Mouse (Mus musculus) adrenal gland, adult 18-20 months (tissue): Measurements from ENCODE around the gene Polr2i. TPM values are rescaled to one million over a fixed set of nuclear protein-coding genes. Genes with fewer than 3 reads are reported as not detected.

Experiments used
- DNase-seq, 2 experiments: peaks; one replicate each; pipeline ENCODE4 v3.0.0; 2021 to 2022; ENCODE audit warnings: low spot score in 2 of 2
- total RNA-seq, 2 experiments: library from RNA; stranded (reverse); gene quantifications; 1 replicate in 1 of 2; 2 replicates in 1 of 2; pipeline ENCODE4 v1.2.3; 2021

Gene Polr2i
- total RNA-seq, 2 experiments from 2014 or later, result 51.1 to 64.1 TPM

DNA sequence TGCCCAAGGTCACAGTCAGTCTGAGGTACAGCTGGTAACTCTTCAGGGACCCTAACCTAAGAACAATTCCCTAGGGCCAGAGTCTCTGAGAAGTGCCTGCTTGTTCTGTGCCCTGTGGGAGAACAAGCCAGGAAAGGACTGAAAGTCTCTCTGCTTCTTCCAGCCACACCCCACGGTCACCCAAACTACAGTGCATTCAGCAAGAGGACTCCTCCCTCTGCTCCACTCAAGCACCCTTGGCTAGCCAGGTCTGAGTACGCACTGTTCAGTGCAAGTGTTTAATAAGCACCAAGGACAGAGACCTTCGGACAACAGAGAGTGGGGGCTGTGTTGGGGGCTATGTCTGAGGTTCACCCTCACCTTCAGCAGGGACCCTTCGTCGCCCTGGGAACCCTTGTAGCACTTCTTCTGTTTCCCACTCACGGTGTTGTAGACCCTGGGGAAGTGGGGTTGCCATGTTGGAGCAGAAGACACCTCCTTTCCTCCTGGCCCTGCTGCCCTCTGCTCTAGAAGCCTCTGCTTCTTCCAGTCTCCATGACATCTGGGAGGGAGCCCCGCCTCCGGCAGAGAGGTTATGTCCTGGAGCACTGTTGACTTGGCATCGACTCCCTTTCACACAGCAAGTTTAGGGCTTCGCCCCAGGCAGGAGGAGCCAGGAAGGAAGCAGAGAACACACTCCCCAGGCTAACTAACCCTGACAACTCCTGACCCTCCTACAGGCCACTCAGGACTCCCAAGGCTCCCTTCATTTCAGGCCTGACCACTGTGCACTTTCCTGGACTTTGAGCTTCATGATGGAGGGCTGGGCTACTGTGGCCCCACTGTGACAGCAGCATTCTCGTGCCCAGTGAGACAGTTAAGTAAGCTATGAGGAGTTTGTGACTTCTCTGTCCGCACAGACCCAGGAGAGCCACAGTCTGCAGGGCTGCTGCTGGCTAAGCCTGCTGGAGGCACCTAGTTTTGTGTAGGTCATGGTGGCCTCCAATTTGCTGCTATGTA is 20.5 kb downstream of the Polr2i start:
- DNase-seq, result peak in 1 of 2 experiments; percentile 29

- DNase-seq, result no peak
These were observed 33.3 kb downstream of the Polr2i start for GRCm38 (mm10) chr7:30265041-30265440.

- DNase-seq, result no peak
These were observed 33.8 kb downstream of the Polr2i start for GRCm38 (mm10) chr7:30265531-30265930.

- no peak for DNase-seq
These were observed 34.2 kb downstream of the Polr2i start for GRCm38 (mm10) chr7:30265935-30266334.

- no peak for DNase-seq
These were observed 35.0 kb downstream of the Polr2i start for GRCm38 (mm10) chr7:30266780-30267179.

GRCm38 (mm10) chr7:30269641-30270040 is 37.9 kb downstream of the Polr2i start:
- DNase-seq, result no peak

GRCm38 (mm10) chr7:30274383-30274782 is 42.6 kb downstream of the Polr2i start:
- DNase-seq, result no peak

GRCm38 (mm10) chr7:30278911-30279310 is 47.2 kb downstream of the Polr2i start:
- no peak for DNase-seq

- no peak for DNase-seq
These were observed 47.8 kb downstream of the Polr2i start for GRCm38 (mm10) chr7:30279536-30279935.

DNA sequence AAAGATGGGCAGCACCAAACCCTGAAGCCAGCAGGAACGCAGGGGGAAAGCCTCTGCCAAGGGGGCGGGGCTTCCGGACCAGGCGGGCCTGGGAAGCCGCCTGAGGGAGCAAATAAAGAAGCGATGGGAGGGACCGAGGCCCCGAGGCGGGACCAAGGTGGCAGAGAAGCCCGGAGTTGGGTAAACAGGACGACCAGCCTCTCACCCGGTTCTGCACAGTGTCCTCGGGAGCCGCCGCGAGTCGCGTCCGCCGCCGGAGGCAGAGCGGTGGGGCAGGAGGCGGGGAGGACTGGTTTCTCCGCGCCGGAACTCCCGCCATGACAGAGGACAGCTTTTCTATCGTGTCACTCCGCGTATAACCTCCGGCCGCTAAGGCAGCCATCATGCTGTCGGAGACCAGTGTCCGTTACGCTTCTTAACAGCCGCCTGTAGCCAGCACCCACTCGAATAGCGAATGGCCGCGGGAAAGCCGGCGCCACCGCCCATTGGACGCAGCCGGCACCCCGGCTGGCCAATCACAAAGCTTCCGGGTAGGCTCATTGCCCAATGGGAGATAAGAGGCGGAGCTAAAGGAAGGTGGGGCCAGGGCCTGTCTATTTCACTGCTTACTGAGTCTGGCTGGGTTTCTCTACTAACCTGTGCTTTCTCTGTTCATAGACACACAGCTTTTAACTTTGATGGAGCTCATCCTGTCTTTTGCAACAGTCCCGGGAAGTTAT is 48.4 kb downstream of the Polr2i start, which contains the start of the genes Thap8 and Wdr62:
Thap8 (plus strand) TSS at position 144 of the 719 bp plus-strand sequence.
Wdr62 (minus strand) TSS at position 469 of the 719 bp plus-strand sequence.
- DNase-seq, result peak; percentile 83 to 88

- peak; percentile 71 to 72 for DNase-seq
These were observed 49.0 kb downstream of the Polr2i start for GRCm38 (mm10) chr7:30280670-30281138.

DNA sequence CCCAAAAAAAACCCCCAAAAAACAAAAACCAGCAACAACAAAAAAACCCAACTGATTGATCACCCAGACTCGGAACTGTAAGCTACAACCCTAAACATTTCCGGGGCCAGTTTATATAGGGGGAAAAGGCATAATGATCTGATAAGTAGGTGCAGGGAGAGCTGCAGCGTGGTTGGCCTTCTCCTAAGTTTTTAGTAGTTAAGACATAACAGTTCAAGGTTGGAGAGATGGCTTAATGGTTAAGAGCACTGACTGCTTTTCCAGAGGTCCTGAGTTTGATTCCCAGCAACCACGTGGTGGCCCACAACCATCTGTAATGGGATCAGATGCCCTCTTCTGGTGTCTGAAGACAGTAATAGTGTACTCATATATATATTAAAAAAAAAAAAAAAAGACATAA is 49.8 kb downstream of the Polr2i start:
- no peak for DNase-seq

DNA sequence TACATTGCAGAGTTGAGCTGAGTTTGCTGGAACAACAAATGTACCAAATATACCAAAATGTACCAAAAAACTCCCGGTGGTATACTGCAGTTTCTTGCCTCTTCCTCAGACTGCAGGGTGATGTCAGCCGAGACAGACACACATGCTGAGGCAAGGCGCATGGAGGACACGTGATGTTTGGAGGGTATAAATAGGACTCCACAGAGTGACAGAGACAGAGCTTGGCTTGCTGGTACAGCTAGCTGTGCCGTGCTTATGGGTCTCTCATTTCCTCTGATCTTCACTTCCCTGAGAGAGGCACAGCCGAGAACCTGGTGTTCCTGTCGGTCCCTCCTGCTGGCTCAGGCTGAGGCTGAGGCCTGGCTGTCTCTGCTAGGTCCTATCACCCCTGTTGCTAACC is 51.0 kb downstream of the Polr2i start:
- no peak for DNase-seq

Other genes with a start within 250 kb of the Polr2i start
- gene Zfp568, start 248.0 kb upstream of the Polr2i start, total RNA-seq, result 10 to 100 TPM in 1 of 2 experiments, 1 to 10 TPM in 1; 8.9 to 10.6 TPM
- gene Zfp14, start 180.6 kb upstream of the Polr2i start, total RNA-seq, result 1 to 10 TPM; 3.0 TPM
- gene Zfp82, start 159.0 kb upstream of the Polr2i start, total RNA-seq, result 1 to 10 TPM; 2.0 to 2.3 TPM
- not detected for gene Gm26920, start 141.5 kb upstream of the Polr2i start, total RNA-seq
- gene Zfp566, start 141.4 kb upstream of the Polr2i start, total RNA-seq, result 1 to 10 TPM; 2.9 to 4.1 TPM
- 10 to 100 TPM; 38.4 to 45.1 TPM for gene Zfp260, start 137.2 kb upstream of the Polr2i start, total RNA-seq
- 1 to 10 TPM; 3.2 to 5.1 TPM for gene Zfp382, start 110.0 kb upstream of the Polr2i start, total RNA-seq
- 10 to 100 TPM; 48.5 to 54.2 TPM for gene Zfp146, start 62.2 kb upstream of the Polr2i start, total RNA-seq
- gene Cox7a1, start 47.8 kb upstream of the Polr2i start, total RNA-seq, result 100 to 1,000 TPM; 349 to 810 TPM
- 100 to 1,000 TPM; 575 to 621 TPM for gene Capns1, start 33.1 kb upstream of the Polr2i start, total RNA-seq
- gene Tbcb, start 324 bp downstream of the Polr2i start, total RNA-seq, result 10 to 100 TPM; 86.2 to 93.6 TPM
- gene Ovol3, start 3.8 kb downstream of the Polr2i start, total RNA-seq, result not detected
- gene Thap8, start 48.1 kb downstream of the Polr2i start, total RNA-seq, result under 1 TPM; 0.38 to 0.46 TPM
- gene Wdr62, start 48.5 kb downstream of the Polr2i start, total RNA-seq, result 1 to 10 TPM; 4.9 to 6.7 TPM
- gene Clip3, start 59.8 kb downstream of the Polr2i start, total RNA-seq, result 10 to 100 TPM; 22.6 to 24.3 TPM
- 10 to 100 TPM; 56.3 to 74.8 TPM for gene Alkbh6, start 76.8 kb downstream of the Polr2i start, total RNA-seq
- 10 to 100 TPM; 21.8 to 31.5 TPM for gene Syne4, start 82.9 kb downstream of the Polr2i start, total RNA-seq
- gene E130208F15Rik, start 89.8 kb downstream of the Polr2i start, total RNA-seq, result 1 to 10 TPM in 1 of 2 experiments, under 1 TPM in 1; 0.63 to 1.0 TPM
- 10 to 100 TPM in 1 of 2 experiments, 1 to 10 TPM in 1; 8.8 to 12.0 TPM for gene Sdhaf1, start 91.9 kb downstream of the Polr2i start, total RNA-seq
- 1 to 10 TPM; 6.7 to 8.5 TPM for gene Lrfn3, start 130.8 kb downstream of the Polr2i start, total RNA-seq
- 10 to 100 TPM; 34.7 to 68.5 TPM for gene Tyrobp, start 181.8 kb downstream of the Polr2i start, total RNA-seq
- gene Hcst, start 187.9 kb downstream of the Polr2i start, total RNA-seq, result 1 to 10 TPM; 1.5 to 1.9 TPM
- gene Nfkbid, start 189.8 kb downstream of the Polr2i start, total RNA-seq, result 1 to 10 TPM; 1.6 to 2.0 TPM
- 10 to 100 TPM; 31.8 to 40.6 TPM for gene Aplp1, start 213.6 kb downstream of the Polr2i start, total RNA-seq
- not detected for gene Kirrel2, start 225.7 kb downstream of the Polr2i start, total RNA-seq
- gene Nphs1, start 226.4 kb downstream of the Polr2i start, total RNA-seq, result not detected